Mouse (Mus musculus) layer of hippocampus, adult 8-10 months (tissue): ENCODE measurements at regions not wholly inside any gene's neighbourhood (a gene's known extent, or its start where the extent isn't known, plus 50 kb on each side); places are given as distances from the start of the nearest gene placed in this dataset.

Experiments
- DNase-seq, 2 experiments: peaks; one replicate each; pipeline ENCODE4 v3.0.0; 2022; ENCODE audit warnings: low spot score in 2 of 2

- no peak for DNase-seq
These were observed 873.2 kb downstream of the Slc22a22 start for GRCm38 (mm10) chr15:56604266-56604665.

- DNase-seq = no peak
These were observed 884.8 kb downstream of the Slc22a22 start for GRCm38 (mm10) chr15:56592656-56593055.

- DNase-seq = no peak
These were observed 896.5 kb downstream of the Slc22a22 start for GRCm38 (mm10) chr15:56580745-56581515.

GRCm38 (mm10) chr15:56563192-56563591, 914.2 kb downstream of the Slc22a22 start:
- DNase-seq = no peak

GRCm38 (mm10) chr15:56562785-56563184, 914.6 kb downstream of the Slc22a22 start:
- no peak for DNase-seq

- DNase-seq = no peak
These were observed 915.3 kb downstream of the Slc22a22 start for GRCm38 (mm10) chr15:56562143-56562542.

- no peak for DNase-seq
These were observed 923.0 kb downstream of the Slc22a22 start for GRCm38 (mm10) chr15:56554386-56554785.

- DNase-seq = no peak
These were observed 923.6 kb downstream of the Slc22a22 start for GRCm38 (mm10) chr15:56553851-56554250.

- no peak for DNase-seq
These were observed 945.9 kb downstream of the Slc22a22 start for GRCm38 (mm10) chr15:56531529-56531928.

- DNase-seq = no peak
These were observed 959.0 kb downstream of the Slc22a22 start for GRCm38 (mm10) chr15:56518379-56518778.

GRCm38 (mm10) chr15:56516095-56516494, 961.3 kb downstream of the Slc22a22 start:
- no peak for DNase-seq

GRCm38 (mm10) chr15:56498774-56499173, 978.7 kb downstream of the Slc22a22 start:
- DNase-seq = no peak

- DNase-seq = no peak
These were observed 979.7 kb downstream of the Slc22a22 start for GRCm38 (mm10) chr15:56497757-56498156.

- no peak for DNase-seq
These were observed 981.1 kb downstream of the Slc22a22 start for GRCm38 (mm10) chr15:56496355-56496754.

- DNase-seq = no peak
These were observed 991.5 kb downstream of the Slc22a22 start for GRCm38 (mm10) chr15:56485931-56486330.

GRCm38 (mm10) chr15:56484693-56485092, 992.7 kb downstream of the Slc22a22 start:
- no peak for DNase-seq

- no peak for DNase-seq
These were observed 997.7 kb downstream of the Slc22a22 start for GRCm38 (mm10) chr15:56479682-56480081.

- DNase-seq = no peak
These were observed 998.4 kb downstream of the Slc22a22 start for GRCm38 (mm10) chr15:56479015-56479414.

- no peak for DNase-seq
These were observed 1003.7 kb downstream of the Slc22a22 start for GRCm38 (mm10) chr15:56473679-56474078.

- peak; percentile 2 to 5 for DNase-seq
These were observed 1025.5 kb downstream of the Slc22a22 start for GRCm38 (mm10) chr15:56451881-56452280.

GRCm38 (mm10) chr15:56448015-56448645, 1029.3 kb downstream of the Slc22a22 start:
- no peak for DNase-seq

GRCm38 (mm10) chr15:56440171-56440570, 1037.3 kb downstream of the Slc22a22 start:
- DNase-seq = no peak

- no peak for DNase-seq
These were observed 1039.1 kb downstream of the Slc22a22 start for GRCm38 (mm10) chr15:56438370-56438769.
